Mouse (Mus musculus): ENCODE data around the gene Suv39h2. TPM values are rescaled to one million over a fixed set of nuclear protein-coding genes. Genes with fewer than 3 reads are reported as not detected.

Gene Suv39h2
- polyA plus RNA-seq, 1 experiment from 2014 or later: 26.9 TPM

GRCm38 (mm10) chr2:3418883-3419431 lies 55.9 kb downstream of the Suv39h2 start:
- 2% methylated on average over 38 of the region's 38 CpGs for WGBS
- H3K36me3 ChIP-seq: no peaks in the 10 kb centered on the region
- peaks cover 12% of the 10 kb centered on the region for H3K27me3 ChIP-seq
- no peak overlapping the region for H3K27ac ChIP-seq
- H3K4me2 ChIP-seq (replicated peaks): peak overlapping the region; percentile 74
- peak overlapping the region; percentile 48 for H3K4me3 ChIP-seq
- H3K9ac ChIP-seq: peak overlapping the region; percentile 60
- no peaks in the 10 kb centered on the region for H3K9me3 ChIP-seq (replicated peaks)
- H3K4me1 ChIP-seq: peaks cover 10% of the 10 kb centered on the region; the same call in 1 of the 2 replicates
- ATAC-seq (ENCODE audit: low FRiP score): peak; percentile 95

GRCm38 (mm10) chr2:3415676-3416075 lies 59.2 kb downstream of the Suv39h2 start:
- Histone ChIP-seq H3K27ac (no peak overlapping the region), H3K9me3 (replicated peaks) (no peaks in the 10 kb centered on the region), H3K4me3 (no peak overlapping the region), H3K4me1 (peaks cover 10% of the 10 kb centered on the region; the same call in 1 of the 2 replicates), H3K4me2 (replicated peaks) (no peak overlapping the region), H3K36me3 (no peaks in the 10 kb centered on the region), H3K9ac (no peak overlapping the region), H3K27me3 (peaks cover 12% of the 10 kb centered on the region)
- no peak for ATAC-seq (ENCODE audit: low FRiP score)
- WGBS: 59% methylated on average over 1 of the region's 1 CpGs

- Histone ChIP-seq H3K27me3 (peaks cover 12% of the 10 kb centered on the region), H3K4me1 (0 out of 2 replicates have a peak, but pooled peaks cover 2% of the 10 kb centered on the region), H3K9me3 (replicated peaks) (no peaks in the 10 kb centered on the region), H3K4me2 (replicated peaks) (no peak overlapping the region), H3K4me3 (no peak overlapping the region), H3K36me3 (no peaks in the 10 kb centered on the region), H3K27ac (no peak overlapping the region), H3K9ac (no peak overlapping the region)
- WGBS: 37% methylated on average over 4 of the region's 4 CpGs
- ATAC-seq (ENCODE audit: low FRiP score): no peak
Measured at GRCm38 (mm10) chr2:3414241-3414640, 60.6 kb downstream of the Suv39h2 start.

GRCm38 (mm10) chr2:3407756-3408155 lies 67.1 kb downstream of the Suv39h2 start:
- no peak overlapping the region for H3K27ac ChIP-seq
- no peak for ATAC-seq (ENCODE audit: low FRiP score)
- WGBS: 82% methylated on average over 7 of the region's 7 CpGs
- no peak overlapping the region for H3K9ac ChIP-seq
- H3K27me3 ChIP-seq: no peaks in the 10 kb centered on the region
- H3K4me3 ChIP-seq: no peak overlapping the region
- H3K4me2 ChIP-seq (replicated peaks): no peak overlapping the region
- H3K36me3 ChIP-seq: no peaks in the 10 kb centered on the region
- no peaks in the 10 kb centered on the region for H3K4me1 ChIP-seq
- H3K9me3 ChIP-seq (replicated peaks): no peaks in the 10 kb centered on the region

- no peaks in the 10 kb centered on the region for H3K27me3 ChIP-seq
- H3K4me1 ChIP-seq: no peaks in the 10 kb centered on the region
- ATAC-seq (ENCODE audit: low FRiP score): no peak
- H3K9me3 ChIP-seq (replicated peaks): no peaks in the 10 kb centered on the region
- H3K9ac ChIP-seq: no peak overlapping the region
- H3K4me2 ChIP-seq (replicated peaks): no peak overlapping the region
- 88% methylated on average over 4 of the region's 4 CpGs for whole genome bisulfite sequencing
- H3K27ac ChIP-seq: no peak overlapping the region
- H3K36me3 ChIP-seq: no peaks in the 10 kb centered on the region
- no peak overlapping the region for H3K4me3 ChIP-seq
Measured at GRCm38 (mm10) chr2:3405981-3406380, 68.8 kb downstream of the Suv39h2 start.

Other genes starting within 250 kb of the Suv39h2 start
- gene Nmt2, start 190.8 kb downstream of the Suv39h2 start, polyA plus RNA-seq (2016; fragmentation: Nextera tagmentation; extraction: Ambion mirVana): 65.0 and 65.3 TPM in 2 replicates
- 14.0 and 15.8 TPM in 2 replicates for gene Rpp38, start 142.4 kb downstream of the Suv39h2 start, polyA plus RNA-seq (2016; fragmentation: Nextera tagmentation; extraction: Ambion mirVana)
- gene Acbd7, start 138.9 kb downstream of the Suv39h2 start, polyA plus RNA-seq (2016; fragmentation: Nextera tagmentation; extraction: Ambion mirVana): 0.48 and 1.2 TPM in 2 replicates
- not detected in 2 replicates for gene Olah, start 77.8 kb downstream of the Suv39h2 start, polyA plus RNA-seq (2016; fragmentation: Nextera tagmentation; extraction: Ambion mirVana)
- gene Meig1, start 52.4 kb downstream of the Suv39h2 start, polyA plus RNA-seq (2016; fragmentation: Nextera tagmentation; extraction: Ambion mirVana): 5.4 and 9.9 TPM in 2 replicates
- 10.0 and 10.1 TPM in 2 replicates for gene Dclre1c, start 50.9 kb downstream of the Suv39h2 start, polyA plus RNA-seq (2016; fragmentation: Nextera tagmentation; extraction: Ambion mirVana)
- gene Gm45902, start 37.8 kb upstream of the Suv39h2 start, polyA plus RNA-seq (2016; fragmentation: Nextera tagmentation; extraction: Ambion mirVana): 10.4 and 10.9 TPM in 2 replicates
- 79.3 and 83.0 TPM in 2 replicates for gene Hspa14, start 37.8 kb upstream of the Suv39h2 start, polyA plus RNA-seq (2016; fragmentation: Nextera tagmentation; extraction: Ambion mirVana)
- gene Cdnf, start 38.0 kb upstream of the Suv39h2 start, polyA plus RNA-seq (2016; fragmentation: Nextera tagmentation; extraction: Ambion mirVana): 0.14 and 0.28 TPM in 2 replicates
- 48.4 and 57.1 TPM in 2 replicates for gene Fam107b, start 95.5 kb upstream of the Suv39h2 start, polyA plus RNA-seq (2016; fragmentation: Nextera tagmentation; extraction: Ambion mirVana)

Data from hindbrain, embryonic 12.5 days (tissue).